Mouse (Mus musculus): Measurements from ENCODE around the gene Gpr146. TPM values are rescaled to one million over a fixed set of nuclear protein-coding genes. Genes with fewer than 3 reads are reported as not detected.

The Gpr146 gene
- total RNA-seq, 2 experiments from 2014 or later = 34.0 to 37.8 TPM

DNA sequence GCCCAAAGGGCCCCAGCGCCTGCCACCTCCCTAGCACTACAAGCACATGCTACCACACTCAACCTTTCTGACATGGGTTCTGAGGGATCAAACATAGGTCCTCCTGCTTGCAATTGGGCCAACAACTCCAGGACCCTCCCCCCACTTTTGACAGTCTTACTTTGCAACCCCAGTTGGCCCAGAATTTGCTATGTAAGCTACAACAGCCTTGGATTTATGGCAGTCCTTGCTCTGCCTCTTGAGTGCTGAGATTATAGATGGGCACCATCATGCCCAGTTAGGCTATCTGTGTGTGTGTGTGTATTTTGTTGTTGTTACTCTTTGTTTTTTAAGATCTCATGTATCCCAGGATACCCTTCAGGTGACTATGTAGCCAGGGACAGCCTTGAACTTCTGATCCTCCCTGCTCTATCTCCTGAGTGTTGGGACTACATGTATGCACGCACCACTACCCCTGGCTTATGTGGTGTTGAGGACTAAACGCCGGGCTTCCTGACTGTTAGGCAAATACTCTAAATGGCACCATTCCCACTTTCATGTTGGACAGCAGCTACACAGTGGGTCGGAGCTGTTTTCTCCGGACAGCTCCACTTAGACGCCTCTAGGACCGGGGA, 2.4 kb downstream of the Gpr146 start:
- ATAC-seq (replicated peaks; ENCODE audit: low FRiP score, poor library complexity, severe bottlenecking) = peak; percentile 8

DNA sequence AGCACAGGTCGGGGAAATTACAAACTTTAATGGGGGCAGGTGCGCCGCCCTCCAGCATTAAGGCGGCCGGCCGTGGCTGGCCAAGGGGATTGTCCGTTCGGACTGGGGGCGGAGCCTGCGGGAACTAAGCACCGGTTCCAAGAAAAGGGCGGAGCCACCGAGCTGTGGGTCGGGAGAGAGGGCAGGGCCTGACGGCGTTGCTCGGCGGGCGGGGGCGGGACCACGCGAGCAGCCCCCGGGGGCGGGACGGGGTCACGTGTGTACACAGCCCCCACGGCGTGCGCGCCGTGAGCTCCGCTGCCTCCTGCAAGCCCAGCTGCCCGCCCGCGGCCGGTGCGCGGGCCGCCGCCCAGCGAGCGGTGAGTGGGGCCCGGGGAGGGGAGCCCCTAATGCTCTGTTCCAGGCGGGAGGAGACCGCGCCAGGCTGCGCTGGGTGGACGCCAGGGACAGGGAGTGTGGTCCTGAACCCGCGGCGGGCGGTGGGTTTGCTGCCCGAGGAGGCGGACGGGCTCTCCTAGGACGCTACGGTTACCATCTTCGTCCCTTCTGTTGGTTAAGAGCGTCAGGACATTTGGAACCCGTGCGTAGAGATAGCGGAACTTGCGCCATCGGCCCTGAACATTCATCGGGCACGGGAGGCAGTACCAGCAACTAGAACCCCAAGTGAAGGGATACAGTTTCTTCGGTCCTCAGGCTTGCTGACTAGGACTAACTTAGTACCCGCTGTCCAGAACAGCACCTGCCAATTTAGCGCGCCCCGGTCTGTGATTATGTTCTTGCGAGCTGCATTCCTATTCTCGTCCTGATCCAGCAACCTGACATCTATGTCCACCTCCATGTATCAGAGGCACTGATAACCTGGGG, 3.1 kb downstream of the Gpr146 start:
- ATAC-seq (replicated peaks; ENCODE audit: low FRiP score, poor library complexity, severe bottlenecking) = peak; percentile 69

- peak; percentile 51 for ATAC-seq (replicated peaks; ENCODE audit: low FRiP score, poor library complexity, severe bottlenecking)
Measured at GRCm38 (mm10) chr5:139381586-139382513, 4.4 kb downstream of the Gpr146 start.

- ATAC-seq (replicated peaks; ENCODE audit: low FRiP score, poor library complexity, severe bottlenecking) = peak; percentile 58
Measured at GRCm38 (mm10) chr5:139382760-139383159, 5.3 kb downstream of the Gpr146 start.

DNA sequence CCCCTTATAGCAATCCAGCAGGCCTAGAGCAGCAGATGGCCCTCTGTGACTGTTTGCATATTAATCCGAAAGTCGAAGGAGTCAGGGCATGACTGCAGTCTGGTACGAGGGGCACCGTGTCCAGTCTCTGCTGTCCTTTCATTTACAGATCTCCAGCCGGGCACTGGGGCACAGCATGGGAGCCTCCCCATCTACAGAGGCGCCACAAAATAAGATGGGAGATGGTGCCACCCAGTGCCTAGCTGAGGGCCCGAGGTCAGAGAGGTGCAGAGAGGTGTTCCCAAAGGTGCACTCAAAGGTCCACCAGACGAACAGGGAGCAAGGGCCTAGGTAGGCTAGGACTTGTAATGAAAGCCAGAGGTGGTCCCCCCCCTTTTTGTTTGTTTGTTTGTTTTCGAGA, 5.7 kb downstream of the Gpr146 start:
- ATAC-seq (replicated peaks; ENCODE audit: low FRiP score, poor library complexity, severe bottlenecking) = no peak

DNA sequence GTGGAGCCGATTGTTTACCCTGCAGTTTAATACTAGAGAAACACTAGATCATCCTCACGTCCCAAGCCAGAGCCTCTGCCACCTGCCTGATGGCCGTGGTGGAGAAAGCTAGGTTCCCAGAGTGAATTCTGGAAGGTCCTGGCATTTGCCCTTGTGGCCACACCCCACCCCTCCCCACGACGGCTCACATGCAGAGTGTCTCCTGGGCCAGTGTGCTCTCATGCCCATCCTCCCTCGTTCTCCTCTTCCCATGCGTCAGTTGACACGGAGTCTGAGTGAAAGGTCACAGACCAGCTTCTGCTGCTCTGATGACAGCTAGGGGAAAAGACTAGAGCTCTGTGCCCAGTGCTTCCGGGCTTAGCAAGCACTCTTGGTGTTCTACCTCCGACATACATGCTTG, 7.0 kb downstream of the Gpr146 start:
- ATAC-seq (replicated peaks; ENCODE audit: low FRiP score, poor library complexity, severe bottlenecking) = no peak

DNA sequence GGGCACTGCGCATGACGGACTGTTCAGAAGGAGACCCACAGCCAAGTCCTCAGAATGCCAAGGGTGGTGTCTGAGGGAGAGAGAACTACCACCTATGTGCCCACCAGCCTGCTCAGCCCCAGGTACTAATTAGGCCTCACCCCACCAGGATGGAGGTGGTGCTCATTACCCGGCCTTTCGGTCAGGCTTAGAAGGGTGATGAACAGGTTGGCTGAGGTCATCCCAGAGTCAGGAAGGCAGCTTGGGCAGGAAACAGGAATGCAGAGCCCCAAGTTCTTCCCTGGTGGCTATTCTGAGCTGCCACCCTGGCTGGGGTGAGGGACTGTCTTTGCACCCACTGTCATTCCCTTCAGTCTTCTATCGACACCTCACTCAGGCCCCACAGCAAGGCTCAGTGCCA, 8.6 kb downstream of the Gpr146 start:
- no peak for ATAC-seq (replicated peaks; ENCODE audit: low FRiP score, poor library complexity, severe bottlenecking)

DNA sequence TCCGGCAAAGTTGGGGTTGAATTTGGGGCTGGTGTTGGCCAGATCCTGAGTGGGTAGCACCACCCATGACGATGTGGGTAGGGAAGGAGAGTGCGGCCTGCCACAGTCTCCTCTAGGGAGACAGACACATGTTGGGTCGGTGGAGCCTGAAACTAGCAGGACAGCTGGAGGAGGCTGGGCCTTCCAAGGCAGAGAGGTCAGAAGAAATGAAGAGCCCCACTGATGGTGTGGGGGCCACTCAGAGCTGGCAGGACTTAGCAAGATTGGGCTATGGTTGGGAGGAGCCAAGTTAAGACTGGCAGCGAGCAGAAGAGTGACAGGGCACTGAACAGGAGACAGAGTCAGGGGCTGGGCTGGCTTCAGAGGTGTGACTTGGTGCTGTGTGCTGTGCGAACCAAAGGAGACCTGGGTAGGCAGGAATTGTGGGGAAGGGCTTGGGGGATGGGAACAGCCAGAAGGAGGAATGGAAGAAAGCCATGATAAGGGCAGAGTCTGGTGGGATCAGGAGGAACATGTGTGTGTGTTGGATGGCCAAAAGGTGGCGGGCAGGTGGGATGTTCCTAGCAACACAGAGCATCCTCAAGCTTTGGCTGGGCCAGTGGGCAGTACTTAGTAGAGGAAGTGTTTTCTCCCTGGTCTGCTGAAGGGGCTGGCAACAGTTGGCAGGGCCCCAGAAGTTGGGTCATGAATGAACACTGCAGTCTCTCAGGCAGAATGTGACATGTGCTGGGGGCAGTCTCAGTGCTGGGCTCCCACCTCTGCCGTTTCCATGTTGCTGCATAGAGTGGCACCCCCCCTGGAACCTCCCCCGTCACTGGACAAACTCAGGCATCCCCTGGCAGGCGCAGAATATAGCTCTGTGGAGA, 10.1 kb downstream of the Gpr146 start:
- ATAC-seq (replicated peaks; ENCODE audit: low FRiP score, poor library complexity, severe bottlenecking) = no peak

- ATAC-seq (replicated peaks; ENCODE audit: low FRiP score, poor library complexity, severe bottlenecking) = no peak
Measured at GRCm38 (mm10) chr5:139388195-139388570, 10.7 kb downstream of the Gpr146 start.

DNA sequence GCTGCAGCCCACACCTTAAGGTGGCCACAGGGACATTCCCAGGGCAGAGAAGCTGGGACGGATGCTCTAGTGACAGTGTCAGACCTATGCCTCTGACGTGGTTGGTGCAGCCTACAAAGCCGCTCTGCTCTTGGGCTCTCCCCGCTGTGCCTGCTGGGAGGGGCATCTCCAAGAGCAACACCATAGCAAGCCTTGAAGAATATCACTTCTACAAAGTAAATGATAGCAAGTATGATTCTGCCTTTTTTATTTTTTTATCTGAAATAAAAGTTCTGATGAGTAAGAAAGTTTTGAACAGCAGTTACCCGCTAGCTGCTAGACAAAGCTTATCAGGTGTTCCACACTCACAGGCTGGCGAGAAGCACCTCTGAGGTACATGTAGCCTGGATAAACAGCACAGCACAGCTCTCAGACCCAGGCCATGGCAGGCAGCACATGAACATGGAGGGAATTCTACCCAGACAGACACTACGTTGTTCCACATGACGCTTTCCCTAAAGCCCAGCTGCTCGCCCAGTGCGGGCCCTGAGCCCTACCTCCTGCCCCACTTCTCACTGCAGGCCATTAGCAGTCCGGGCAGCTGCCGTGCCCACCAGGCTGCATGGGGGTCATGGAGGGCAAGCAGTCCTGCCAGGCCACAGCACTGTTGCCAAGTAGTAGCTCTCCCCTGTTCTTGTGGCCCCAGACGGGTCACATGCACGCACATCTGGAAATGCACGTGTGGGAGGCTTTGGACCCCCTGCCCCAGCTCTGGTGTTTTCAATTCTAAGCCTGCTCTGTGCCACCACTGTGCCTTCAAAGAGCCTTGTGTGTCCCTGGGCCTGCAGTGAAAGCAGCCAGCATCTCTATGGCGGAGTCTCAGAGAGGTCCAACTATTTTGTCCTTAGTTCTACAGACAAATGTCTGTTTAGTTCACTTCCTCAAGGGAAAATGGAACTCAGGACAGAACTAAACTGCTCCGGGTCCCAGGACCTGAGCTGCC, 11.5 kb downstream of the Gpr146 start:
- peak; percentile 64 for ATAC-seq (replicated peaks; ENCODE audit: low FRiP score, poor library complexity, severe bottlenecking)

GRCm38 (mm10) chr5:139389676-139390061, 12.2 kb downstream of the Gpr146 start:
- peak; percentile 79 for ATAC-seq (replicated peaks; ENCODE audit: low FRiP score, poor library complexity, severe bottlenecking)

- ATAC-seq (replicated peaks; ENCODE audit: low FRiP score, poor library complexity, severe bottlenecking) = peak; percentile 36
Measured at GRCm38 (mm10) chr5:139390324-139391119, 13.0 kb downstream of the Gpr146 start.

- no peak for ATAC-seq (replicated peaks; ENCODE audit: low FRiP score, poor library complexity, severe bottlenecking)
Measured at GRCm38 (mm10) chr5:139391309-139391990, 14.0 kb downstream of the Gpr146 start.

DNA sequence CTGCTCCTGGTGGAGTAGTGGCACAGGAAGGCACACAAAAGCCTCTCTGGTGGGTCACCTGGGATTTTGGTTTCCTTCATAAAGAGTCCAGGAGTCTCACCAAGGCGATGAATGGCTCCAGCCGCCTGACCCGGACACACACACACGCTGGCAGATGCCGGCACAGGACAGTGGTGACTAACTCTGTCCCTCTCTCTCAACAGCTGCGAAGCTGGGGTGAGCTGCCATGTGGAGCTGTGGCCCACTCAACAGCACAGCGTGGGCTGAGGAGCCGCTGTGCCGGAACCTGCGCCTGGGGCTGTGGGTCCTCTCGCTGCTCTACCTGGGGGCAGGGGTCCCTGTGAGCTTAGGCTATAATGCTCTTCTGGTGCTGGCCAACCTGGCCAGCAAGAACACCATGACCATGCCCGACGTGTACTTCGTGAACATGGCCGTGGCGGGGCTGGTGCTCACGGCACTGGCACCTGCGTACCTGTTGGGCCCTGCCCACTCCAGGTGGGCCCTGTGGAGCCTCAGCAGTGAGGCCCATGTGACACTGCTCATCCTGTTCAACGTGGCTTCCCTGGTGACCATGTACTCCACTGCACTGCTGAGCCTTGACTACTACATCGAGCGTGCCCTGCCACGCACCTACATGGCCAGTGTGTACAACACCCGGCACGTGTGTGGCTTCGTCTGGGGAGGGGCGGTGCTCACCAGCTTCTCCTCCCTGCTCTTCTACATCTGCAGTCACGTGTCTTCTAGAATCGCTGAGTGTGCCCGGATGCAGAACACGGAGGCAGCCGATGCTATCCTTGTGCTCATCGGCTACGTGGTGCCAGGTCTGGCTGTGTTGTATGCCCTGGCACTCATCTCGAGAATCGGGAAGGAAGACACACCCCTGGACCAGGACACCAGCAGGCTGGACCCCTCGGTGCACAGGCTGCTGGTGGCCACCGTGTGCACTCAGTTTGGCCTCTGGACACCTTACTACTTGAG, 15.0 kb downstream of the Gpr146 start:
- no peak for ATAC-seq (replicated peaks; ENCODE audit: low FRiP score, poor library complexity, severe bottlenecking)

- no peak for ATAC-seq (replicated peaks; ENCODE audit: low FRiP score, poor library complexity, severe bottlenecking)
Measured at GRCm38 (mm10) chr5:139393197-139393588, 15.7 kb downstream of the Gpr146 start.

- ATAC-seq (replicated peaks; ENCODE audit: low FRiP score, poor library complexity, severe bottlenecking) = no peak
Measured at GRCm38 (mm10) chr5:139394399-139394798, 16.9 kb downstream of the Gpr146 start.
